Mouse (Mus musculus): ENCODE measurements around the gene Pde6g.
"Not testable (repeated sequence)": the region's sequence is repeated elsewhere in the genome, so short reads cannot be mapped to it uniquely, and the experiment has no call there.

Pde6g gene

GRCm38 (mm10) chr11:120422651-120423568, 30.4 kb downstream of the Pde6g start:
- no peak for DNase-seq (ENCODE audit: low read depth, low spot score)

- DNase-seq (ENCODE audit: low read depth, low spot score) = no peak
These were observed 34.7 kb downstream of the Pde6g start for GRCm38 (mm10) chr11:120418592-120418991.

- DNase-seq (ENCODE audit: low read depth, low spot score) = no peak
These were observed 35.4 kb downstream of the Pde6g start for GRCm38 (mm10) chr11:120417852-120418251.

GRCm38 (mm10) chr11:120413621-120414020, 39.7 kb downstream of the Pde6g start:
- not testable (repeated sequence) for DNase-seq (ENCODE audit: low read depth, low spot score)

- DNase-seq (ENCODE audit: low read depth, low spot score) = no peak
These were observed 46.9 kb downstream of the Pde6g start for GRCm38 (mm10) chr11:120406445-120406844.

- DNase-seq (ENCODE audit: low read depth, low spot score) = no peak
These were observed 47.4 kb downstream of the Pde6g start for GRCm38 (mm10) chr11:120405867-120406266.

GRCm38 (mm10) chr11:120404814-120405213, 48.5 kb downstream of the Pde6g start:
- DNase-seq (ENCODE audit: low read depth, low spot score) = no peak

GRCm38 (mm10) chr11:120399319-120399718, 54.0 kb downstream of the Pde6g start:
- no peak for DNase-seq (ENCODE audit: low read depth, low spot score)

All from CD4-positive helper T cell, adult 2 months (primary cell).